Mouse (Mus musculus) heart, adult 2 months (tissue): ENCODE results near the gene Dad1.

Source experiments
- EP300 ChIP-seq: fragments of 200-500 bp; IDR thresholded peaks from 2 replicates; pipeline ENCODE4 v1.6.1; 2011; ENCODE audit warnings: low read depth, low read length, control low read depth; ENCODE audit not compliant: insufficient read depth
- POLR2A ChIP-seq: fragments of 200-500 bp; IDR thresholded peaks from 2 replicates; pipeline ENCODE4 v1.6.1; 2011; ENCODE audit warnings: mild to moderate bottlenecking, low read depth, low read length, control low read depth; ENCODE audit not compliant: insufficient read depth

- no peak for TF ChIP-seq EP300
- TF ChIP-seq POLR2A = no peak
Measured at GRCm38 (mm10) chr14:54189255-54189654, 64.6 kb downstream of the Dad1 start.
